Mouse (Mus musculus) macrophage (primary cell): Measurements from ENCODE around the gene Nav2. TPM values are rescaled to one million over a fixed set of nuclear protein-coding genes. Genes with fewer than 3 reads are reported as not detected.

Experiments used
- H3K27ac ChIP-seq: fragments of 350-480 bp; formaldehyde crosslinking; 2 replicates; pipeline ENCODE4 v1.9.0; 2021
- H3K36me3 ChIP-seq: fragments of 350-480 bp; formaldehyde crosslinking; 2 replicates; pipeline ENCODE4 v1.9.0; 2021; ENCODE audit errors: inconsistent target
- H3K4me3 ChIP-seq: fragments of 350-480 bp; formaldehyde crosslinking; 2 replicates; pipeline ENCODE4 v1.9.0; 2021; ENCODE audit errors: inconsistent target
- H3K79me2 ChIP-seq: fragments of 350-480 bp; formaldehyde crosslinking; 2 replicates; pipeline ENCODE4 v1.9.0; 2021; ENCODE audit errors: inconsistent target
- WGBS: methylation state at CpG from one replicate; pipeline ENCODE4 v1.1.7; 2026; ENCODE audit warnings: inconsistent platforms; ENCODE audit not compliant: missing documents; 5-methylcytosine and 5-hydroxymethylcytosine counted together
- polyA plus RNA-seq: library from polyadenylated mRNA; stranded (reverse); fragments of 250-400 nt; gene quantifications from 3 replicates; pipeline ENCODE4 v1.2.4, GENCODE M21; 2018; ENCODE audit warnings: inconsistent platforms

The Nav2 gene
- polyA plus RNA-seq, 1 experiment from 2014 or later: 19.2 TPM

DNA sequence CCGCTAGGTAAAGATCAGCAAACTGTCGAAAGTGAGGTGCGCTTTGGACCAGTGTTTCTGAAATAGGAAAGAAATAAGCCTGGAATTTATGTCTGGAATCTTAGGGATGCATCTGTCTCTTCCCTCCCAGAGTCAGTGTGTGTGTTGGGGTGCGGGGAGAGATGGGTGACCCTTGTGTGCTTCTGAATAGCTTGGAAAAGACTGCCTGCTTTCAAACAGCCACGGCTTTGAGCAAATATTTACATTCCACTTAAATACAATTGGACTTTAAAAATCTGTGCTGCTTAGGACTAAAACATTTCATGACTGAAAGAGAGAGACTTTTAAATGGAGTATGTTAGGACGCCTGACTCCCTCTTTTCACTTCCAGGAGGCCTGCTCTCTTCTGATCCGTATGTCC is 528.0 kb downstream of the Nav2 start:
- H3K36me3 ChIP-seq: no peaks in the 10 kb centered on the region
- no peaks in the 10 kb centered on the region; the same call in 1 of the 2 replicates for H3K79me2 ChIP-seq
- 98% methylated on average over 6 of the region's 7 CpGs for WGBS
- H3K4me3 ChIP-seq: no peak overlapping the region
- no peak overlapping the region for H3K27ac ChIP-seq

DNA sequence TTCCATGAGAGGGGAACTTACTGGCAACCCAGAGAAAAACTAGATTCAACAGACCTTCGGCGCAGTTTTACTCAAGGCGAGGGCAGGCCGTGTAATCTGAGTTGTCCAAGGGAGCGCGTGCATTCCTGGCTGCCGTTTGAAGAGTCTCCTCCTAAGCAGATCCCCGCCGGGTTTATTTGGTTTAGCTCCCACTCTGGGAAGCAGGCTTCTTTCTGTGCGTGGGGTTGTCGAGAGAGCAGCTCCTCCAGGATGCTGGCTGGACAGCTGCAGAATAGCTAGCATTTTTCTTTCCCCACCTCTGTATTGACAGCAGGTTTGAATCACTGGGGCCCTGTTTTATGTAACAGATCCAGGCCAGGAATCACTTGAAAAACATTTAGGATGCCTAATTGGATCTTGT is 529.4 kb downstream of the Nav2 start:
- Histone ChIP-seq H3K4me3 (no peak overlapping the region), H3K79me2 (no peaks in the 10 kb centered on the region; the same call in 1 of the 2 replicates), H3K27ac (no peak overlapping the region), H3K36me3 (no peaks in the 10 kb centered on the region)
- 93% methylated on average over 11 of the region's 11 CpGs for WGBS

DNA sequence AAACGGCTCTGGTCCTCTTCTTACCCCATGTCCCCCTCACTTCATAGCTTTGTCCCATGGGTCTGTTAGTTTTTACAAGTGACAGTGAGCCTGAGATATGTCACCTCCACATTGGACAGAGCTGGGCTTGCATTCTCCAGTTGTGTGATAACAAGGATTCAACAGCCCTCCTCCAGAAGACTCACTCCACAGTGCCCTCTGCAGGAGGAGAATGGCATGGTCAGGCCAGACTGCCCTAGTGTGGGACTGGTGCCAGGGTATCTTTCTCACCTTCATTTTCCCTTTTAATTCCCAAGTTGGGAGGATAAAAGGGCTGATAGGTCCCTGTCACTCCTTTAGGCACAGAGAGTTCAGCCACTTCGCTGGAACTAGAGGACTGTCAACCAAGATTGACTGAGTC is 530.6 kb downstream of the Nav2 start:
- WGBS: 70% methylated on average over 2 of the region's 2 CpGs
- H3K27ac ChIP-seq: no peak overlapping the region
- no peaks in the 10 kb centered on the region for H3K36me3 ChIP-seq
- no peak overlapping the region for H3K4me3 ChIP-seq
- H3K79me2 ChIP-seq: no peaks in the 10 kb centered on the region; the same call in 1 of the 2 replicates

DNA sequence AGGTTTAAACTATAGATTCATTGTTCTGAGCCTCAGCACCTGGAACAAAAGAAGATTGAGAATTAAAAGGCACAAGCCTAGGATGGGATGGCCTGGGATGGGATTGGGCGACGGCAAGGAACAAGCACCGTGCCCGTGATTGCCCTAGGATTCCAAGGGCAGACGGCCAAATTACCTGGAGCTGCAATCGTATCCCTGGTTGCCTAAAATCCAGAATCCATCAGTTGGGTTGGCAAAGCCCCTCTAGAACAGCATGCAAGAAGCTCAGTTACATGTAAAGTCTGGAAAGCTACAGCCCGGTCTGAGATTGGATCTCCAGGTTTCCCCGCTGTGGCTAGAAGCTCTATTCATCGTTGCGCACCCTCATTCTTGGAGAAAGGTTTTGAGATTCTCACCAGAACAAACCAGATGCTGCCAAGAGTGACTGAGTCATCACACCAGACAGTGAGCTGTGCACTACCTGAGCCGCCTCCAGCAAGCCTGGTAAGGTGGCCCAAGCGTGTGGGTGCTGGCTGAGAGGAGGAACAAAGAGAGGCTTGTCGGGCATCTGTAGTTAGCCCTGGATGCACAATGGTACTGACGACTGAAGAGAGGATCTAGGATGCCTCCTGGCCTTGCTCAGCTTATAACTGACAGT is 531.9 kb downstream of the Nav2 start:
- Histone ChIP-seq H3K4me3 (no peak overlapping the region), H3K27ac (no peak overlapping the region), H3K36me3 (no peaks in the 10 kb centered on the region), H3K79me2 (no peaks in the 10 kb centered on the region; the same call in 1 of the 2 replicates)
- WGBS: 96% methylated on average over 14 of the region's 14 CpGs

DNA sequence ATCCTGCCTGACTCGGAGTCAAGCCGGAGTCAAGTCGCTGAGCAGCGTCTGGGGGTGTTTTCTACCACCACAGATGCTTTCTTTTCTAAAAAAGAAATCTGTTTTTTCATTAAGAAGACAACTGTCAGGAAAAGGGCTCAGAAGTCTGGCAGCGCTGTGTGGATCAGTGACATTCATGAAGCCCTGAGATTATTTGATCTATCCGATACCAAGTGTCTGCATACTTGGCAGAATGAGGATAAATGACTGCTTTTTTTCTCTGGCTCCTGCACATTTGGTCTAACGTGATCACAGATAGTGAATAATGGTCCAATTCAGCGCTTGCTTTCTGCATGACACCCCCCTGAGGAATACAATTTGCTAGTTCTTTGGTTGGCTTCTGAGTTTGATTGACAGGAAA is 533.7 kb downstream of the Nav2 start:
- WGBS: 93% methylated on average over 8 of the region's 8 CpGs
- no peaks in the 10 kb centered on the region; the same call in 1 of the 2 replicates for H3K79me2 ChIP-seq
- no peak overlapping the region for H3K27ac ChIP-seq
- H3K4me3 ChIP-seq: no peak overlapping the region
- no peaks in the 10 kb centered on the region for H3K36me3 ChIP-seq

DNA sequence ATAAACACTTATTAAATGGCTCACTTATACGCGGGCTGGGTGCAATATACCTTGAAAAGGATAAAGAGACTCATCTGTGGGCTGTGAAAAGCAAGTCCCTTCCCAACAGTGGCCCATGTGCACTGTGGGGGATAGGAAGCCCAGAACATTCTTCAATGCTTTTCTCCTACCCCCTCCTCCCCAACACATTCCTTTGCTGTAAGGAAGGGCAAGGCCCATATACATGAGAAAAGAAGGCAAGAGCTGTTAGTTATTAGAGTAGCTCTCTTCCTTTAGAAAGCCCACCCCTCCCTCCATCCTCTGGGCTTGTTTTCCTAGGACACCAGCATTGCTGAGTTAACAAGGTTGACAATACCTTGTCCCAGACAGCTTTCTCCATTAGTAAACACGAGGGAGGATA is 540.1 kb downstream of the Nav2 start:
- H3K27ac ChIP-seq: no peak overlapping the region
- H3K36me3 ChIP-seq: peaks cover 11% of the 10 kb centered on the region; the same call in 1 of the 2 replicates
- no peaks in the 10 kb centered on the region; the same call in 1 of the 2 replicates for H3K79me2 ChIP-seq
- WGBS: 95% methylated on average over 3 of the region's 3 CpGs
- no peak overlapping the region for H3K4me3 ChIP-seq

- peaks cover 11% of the 10 kb centered on the region; the same call in 1 of the 2 replicates for H3K36me3 ChIP-seq
- 34% methylated on average over 19 of the region's 22 CpGs for WGBS
- H3K79me2 ChIP-seq: no peaks in the 10 kb centered on the region; the same call in 1 of the 2 replicates
- no peak overlapping the region for H3K4me3 ChIP-seq
- no peak overlapping the region for H3K27ac ChIP-seq
These were observed 542.0 kb downstream of the Nav2 start for GRCm38 (mm10) chr7:49450261-49451141.

DNA sequence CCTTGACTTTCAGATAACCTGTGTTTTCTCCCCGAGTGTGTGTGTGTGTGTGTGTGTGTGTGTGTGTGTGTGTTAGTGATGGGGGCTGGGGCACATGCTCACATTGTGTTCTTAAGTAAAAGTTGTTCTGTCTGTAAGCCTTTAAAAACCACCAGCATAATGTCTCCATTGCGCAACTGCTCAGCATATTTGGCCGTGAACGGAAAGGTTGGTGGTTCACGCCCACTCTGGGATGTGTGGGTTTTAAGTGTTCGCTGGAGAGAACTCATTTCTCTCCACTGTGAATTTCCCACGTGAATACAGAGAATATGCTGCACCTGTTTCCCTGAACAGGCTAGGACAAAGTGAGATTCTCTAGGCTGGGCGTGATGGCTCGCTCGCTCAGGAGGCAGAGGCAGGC is 542.7 kb downstream of the Nav2 start:
- H3K36me3 ChIP-seq: peaks cover 11% of the 10 kb centered on the region; the same call in 1 of the 2 replicates
- H3K79me2 ChIP-seq: peaks cover 5% of the 10 kb centered on the region; the same call in 1 of the 2 replicates
- 38% methylated on average over 10 of the region's 10 CpGs for WGBS
- no peak overlapping the region for H3K27ac ChIP-seq
- no peak overlapping the region for H3K4me3 ChIP-seq

GRCm38 (mm10) chr7:49452274-49452673 is 543.8 kb downstream of the Nav2 start:
- H3K4me3 ChIP-seq: no peak overlapping the region
- H3K27ac ChIP-seq: no peak overlapping the region
- peaks cover 11% of the 10 kb centered on the region; the same call in 1 of the 2 replicates for H3K36me3 ChIP-seq
- WGBS: 94% methylated on average over 11 of the region's 11 CpGs
- peaks cover 14% of the 10 kb centered on the region; the same call in 1 of the 2 replicates for H3K79me2 ChIP-seq

GRCm38 (mm10) chr7:49454601-49455000 is 546.1 kb downstream of the Nav2 start:
- Histone ChIP-seq H3K27ac (peak overlapping the region; percentile 52), H3K36me3 (peaks cover 17% of the 10 kb centered on the region; the same call in 1 of the 2 replicates), H3K79me2 (peaks cover 14% of the 10 kb centered on the region; the same call in 1 of the 2 replicates), H3K4me3 (no peak overlapping the region)
- WGBS: 3% methylated on average over 5 of the region's 5 CpGs

- 77% methylated on average over 2 of the region's 2 CpGs for WGBS
- peaks cover 14% of the 10 kb centered on the region; the same call in 1 of the 2 replicates for H3K79me2 ChIP-seq
- no peak overlapping the region for H3K4me3 ChIP-seq
- H3K36me3 ChIP-seq: peaks cover 17% of the 10 kb centered on the region; the same call in 1 of the 2 replicates
- H3K27ac ChIP-seq: no peak overlapping the region
These were observed 547.6 kb downstream of the Nav2 start for GRCm38 (mm10) chr7:49456148-49456547.

GRCm38 (mm10) chr7:49457398-49457797 is 548.9 kb downstream of the Nav2 start:
- Histone ChIP-seq H3K27ac (no peak overlapping the region), H3K36me3 (peaks cover 16% of the 10 kb centered on the region; the same call in 1 of the 2 replicates), H3K4me3 (no peak overlapping the region), H3K79me2 (peaks cover 14% of the 10 kb centered on the region; the same call in 1 of the 2 replicates)
- 91% methylated on average over 10 of the region's 10 CpGs for WGBS

DNA sequence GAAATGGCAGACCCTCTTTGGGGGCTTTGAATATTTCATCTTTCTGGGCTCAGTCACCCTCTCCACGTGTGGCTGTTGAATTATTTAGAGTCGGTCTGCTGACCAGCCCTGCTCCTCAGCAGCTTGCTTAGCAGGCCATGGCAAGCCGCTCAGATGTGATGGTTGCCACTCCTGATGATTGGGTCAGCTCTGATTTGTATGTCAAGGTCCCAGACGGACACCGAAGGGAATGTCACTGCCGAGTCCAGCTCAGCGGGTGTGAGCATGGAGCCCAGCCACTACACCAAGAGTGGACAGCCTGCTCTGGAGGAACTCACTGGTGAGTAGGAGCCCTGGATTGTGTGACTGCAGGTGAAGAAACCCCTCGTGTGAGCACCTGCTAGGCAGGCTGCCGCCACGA is 549.4 kb downstream of the Nav2 start:
- Histone ChIP-seq H3K4me3 (no peak overlapping the region), H3K27ac (no peak overlapping the region), H3K36me3 (peaks cover 11% of the 10 kb centered on the region; the same call in 1 of the 2 replicates), H3K79me2 (peaks cover 14% of the 10 kb centered on the region; the same call in 1 of the 2 replicates)
- WGBS: 95% methylated on average over 10 of the region's 10 CpGs

- WGBS: 0% methylated on average over 10 of the region's 10 CpGs
- Histone ChIP-seq H3K27ac (peak overlapping the region; percentile 71), H3K79me2 (no peaks in the 10 kb centered on the region; the same call in 1 of the 2 replicates), H3K4me3 (peak overlapping the region; percentile 22), H3K36me3 (peaks cover 15% of the 10 kb centered on the region; the same call in 1 of the 2 replicates)
These were observed 553.9 kb downstream of the Nav2 start for GRCm38 (mm10) chr7:49462328-49462811.
